Mouse (Mus musculus) lung, postnatal 0 days (tissue): ENCODE data around the gene Ppp6r2.

ENCODE experiments used
- CTCF ChIP-seq: IDR thresholded peaks from 2 replicates; pipeline ENCODE4 v1.5.1; 2016; ENCODE audit warnings: antibody characterized with exemption, mild to moderate bottlenecking
- EP300 ChIP-seq: IDR thresholded peaks from 2 replicates; pipeline ENCODE4 v1.6.1; 2016; ENCODE audit warnings: antibody characterized with exemption, mild to moderate bottlenecking, control low read depth

DNA sequence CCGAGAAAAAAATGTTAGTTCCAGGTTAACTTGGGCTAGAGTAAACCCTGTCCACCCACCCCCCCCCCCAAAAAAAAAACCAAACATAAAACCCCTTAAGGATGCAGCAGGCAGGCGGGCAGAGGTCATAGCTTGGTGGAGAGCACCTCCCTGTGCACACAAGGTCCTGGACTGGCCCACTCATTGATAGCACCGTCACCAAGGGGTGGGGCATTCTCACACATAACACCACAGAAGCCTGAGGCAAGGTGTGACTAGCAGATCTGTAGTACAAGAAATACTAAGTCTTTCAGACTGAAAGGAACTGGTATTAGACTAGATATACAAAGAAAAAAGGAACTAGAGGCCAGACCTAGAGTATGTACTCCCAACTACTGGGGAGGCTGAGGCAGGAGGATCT, 80.2 kb downstream of the Ppp6r2 start:
- TF ChIP-seq EP300 = no peak
- no peak for TF ChIP-seq CTCF
